Mouse (Mus musculus): Measurements from ENCODE around the gene Cped1.

DNA sequence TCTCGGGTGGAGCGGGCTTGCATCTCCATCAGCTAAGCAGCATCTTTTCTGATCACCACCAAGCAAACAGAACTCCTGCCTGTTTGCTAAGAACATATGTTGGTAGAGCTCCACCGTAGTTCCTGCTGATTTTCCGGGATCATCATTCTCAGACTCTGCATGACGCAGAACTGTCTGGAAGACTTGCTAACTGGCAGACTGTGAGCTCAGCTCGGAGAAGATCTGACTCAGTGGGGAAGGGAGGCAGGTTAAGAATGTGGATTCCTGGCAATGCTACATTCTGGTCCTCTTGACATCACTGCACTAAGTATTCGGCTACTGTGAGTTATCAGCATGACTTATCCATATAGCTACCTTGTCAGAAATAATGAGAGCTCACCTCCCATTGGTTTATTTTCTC, 44.7 kb downstream of the Cped1 start:
- TF ChIP-seq POLR2A (IDR thresholded peaks at IDR 0.05; ENCODE audit: control insufficient read depth in 1 of 2, insufficient read depth in 1 of 2, low read depth in 1 of 2, low read length in 2 of 2, poor library complexity in 1 of 2), result no peak
- TF ChIP-seq MAFK (IDR thresholded peaks at IDR 0.05; ENCODE audit: borderline replicate concordance, low read depth, low read length), result no peak
- no peak for TF ChIP-seq BHLHE40 (IDR thresholded peaks at IDR 0.05; ENCODE audit: borderline replicate concordance, low read depth, low read length)
- TF ChIP-seq CTCF (IDR thresholded peaks at IDR 0.05 in 2 of 3, conservative IDR thresholded peaks at IDR 0.05 in 1 of 3; ENCODE audit: control insufficient read depth in 1 of 3, insufficient read depth in 1 of 3, low read depth in 2 of 3, low read length in 3 of 3, poor library complexity in 1 of 3, severe bottlenecking in 1 of 3), result no peak
